Mouse (Mus musculus): ENCODE results near the gene Slc7a11.

The Slc7a11 gene

GRCm38 (mm10) chr3:50160756-50161155 is 282.7 kb downstream of the Slc7a11 start:
- DNase-seq (ENCODE audit: low read depth, low spot score), result no peak

- no peak for DNase-seq (ENCODE audit: low read depth, low spot score)
These were observed 299.3 kb downstream of the Slc7a11 start for GRCm38 (mm10) chr3:50144144-50144543.

GRCm38 (mm10) chr3:50138319-50138718 is 305.1 kb downstream of the Slc7a11 start:
- DNase-seq (ENCODE audit: low read depth, low spot score), result no peak

GRCm38 (mm10) chr3:50132204-50132603 is 311.2 kb downstream of the Slc7a11 start:
- DNase-seq (ENCODE audit: low read depth, low spot score), result no peak

- no peak for DNase-seq (ENCODE audit: low read depth, low spot score)
These were observed 313.1 kb downstream of the Slc7a11 start for GRCm38 (mm10) chr3:50130319-50130718.

- no peak for DNase-seq (ENCODE audit: low read depth, low spot score)
These were observed 322.4 kb downstream of the Slc7a11 start for GRCm38 (mm10) chr3:50121001-50121400.

GRCm38 (mm10) chr3:50116266-50116665 is 327.1 kb downstream of the Slc7a11 start:
- no peak for DNase-seq (ENCODE audit: low read depth, low spot score)

GRCm38 (mm10) chr3:50105509-50105908 is 337.9 kb downstream of the Slc7a11 start:
- DNase-seq (ENCODE audit: low read depth, low spot score), result no peak

GRCm38 (mm10) chr3:50094404-50095092 is 348.9 kb downstream of the Slc7a11 start:
- peak; percentile 61 for DNase-seq (ENCODE audit: low read depth, low spot score)

GRCm38 (mm10) chr3:50076979-50077378 is 366.4 kb downstream of the Slc7a11 start:
- DNase-seq (ENCODE audit: low read depth, low spot score), result peak; percentile 90

- no peak for DNase-seq (ENCODE audit: low read depth, low spot score)
These were observed 380.0 kb downstream of the Slc7a11 start for GRCm38 (mm10) chr3:50063396-50063795.

GRCm38 (mm10) chr3:50044666-50045065 is 398.7 kb downstream of the Slc7a11 start:
- DNase-seq (ENCODE audit: low read depth, low spot score), result no peak

- no peak for DNase-seq (ENCODE audit: low read depth, low spot score)
These were observed 399.3 kb downstream of the Slc7a11 start for GRCm38 (mm10) chr3:50044160-50044559.

- no peak for DNase-seq (ENCODE audit: low read depth, low spot score)
These were observed 402.3 kb downstream of the Slc7a11 start for GRCm38 (mm10) chr3:50041141-50041540.

- DNase-seq (ENCODE audit: low read depth, low spot score), result no peak
These were observed 407.4 kb downstream of the Slc7a11 start for GRCm38 (mm10) chr3:50035875-50036528.

GRCm38 (mm10) chr3:50033325-50033724 is 410.1 kb downstream of the Slc7a11 start:
- DNase-seq (ENCODE audit: low read depth, low spot score), result no peak

- DNase-seq (ENCODE audit: low read depth, low spot score), result no peak
These were observed 417.4 kb downstream of the Slc7a11 start for GRCm38 (mm10) chr3:50026039-50026438.

GRCm38 (mm10) chr3:50014396-50014795 is 429.0 kb downstream of the Slc7a11 start:
- DNase-seq (ENCODE audit: low read depth, low spot score), result no peak

- DNase-seq (ENCODE audit: low read depth, low spot score), result peak; percentile 49
These were observed 431.4 kb downstream of the Slc7a11 start for GRCm38 (mm10) chr3:50012012-50012411.

GRCm38 (mm10) chr3:50003970-50004683 is 439.3 kb downstream of the Slc7a11 start:
- no peak for DNase-seq (ENCODE audit: low read depth, low spot score)

- DNase-seq (ENCODE audit: low read depth, low spot score), result no peak
These were observed 441.3 kb downstream of the Slc7a11 start for GRCm38 (mm10) chr3:50002067-50002466.

- DNase-seq (ENCODE audit: low read depth, low spot score), result no peak
These were observed 441.8 kb downstream of the Slc7a11 start for GRCm38 (mm10) chr3:50001635-50002034.

GRCm38 (mm10) chr3:49992891-49993290 is 450.5 kb downstream of the Slc7a11 start:
- no peak for DNase-seq (ENCODE audit: low read depth, low spot score)

All from forelimb bud, embryonic 11.5 days (tissue).